Mouse (Mus musculus): ENCODE measurements around the gene Bmp2. TPM values are rescaled to one million over a fixed set of nuclear protein-coding genes. Genes with fewer than 3 reads are reported as not detected.

The Bmp2 gene
- total RNA-seq (2023) = 1 to 10 TPM; 1.4 to 1.8 TPM

GRCm38 (mm10) chr2:133552031-133552841 is at the start of gene Bmp2:
Gene Bmp2 (plus strand): TSS chr2:133552159.

